Mouse (Mus musculus): ENCODE measurements at regions not wholly inside any gene's neighbourhood (a gene's known extent, or its start where the extent isn't known, plus 50 kb on each side); places are given as distances from the start of the nearest gene placed in this dataset.

DNA sequence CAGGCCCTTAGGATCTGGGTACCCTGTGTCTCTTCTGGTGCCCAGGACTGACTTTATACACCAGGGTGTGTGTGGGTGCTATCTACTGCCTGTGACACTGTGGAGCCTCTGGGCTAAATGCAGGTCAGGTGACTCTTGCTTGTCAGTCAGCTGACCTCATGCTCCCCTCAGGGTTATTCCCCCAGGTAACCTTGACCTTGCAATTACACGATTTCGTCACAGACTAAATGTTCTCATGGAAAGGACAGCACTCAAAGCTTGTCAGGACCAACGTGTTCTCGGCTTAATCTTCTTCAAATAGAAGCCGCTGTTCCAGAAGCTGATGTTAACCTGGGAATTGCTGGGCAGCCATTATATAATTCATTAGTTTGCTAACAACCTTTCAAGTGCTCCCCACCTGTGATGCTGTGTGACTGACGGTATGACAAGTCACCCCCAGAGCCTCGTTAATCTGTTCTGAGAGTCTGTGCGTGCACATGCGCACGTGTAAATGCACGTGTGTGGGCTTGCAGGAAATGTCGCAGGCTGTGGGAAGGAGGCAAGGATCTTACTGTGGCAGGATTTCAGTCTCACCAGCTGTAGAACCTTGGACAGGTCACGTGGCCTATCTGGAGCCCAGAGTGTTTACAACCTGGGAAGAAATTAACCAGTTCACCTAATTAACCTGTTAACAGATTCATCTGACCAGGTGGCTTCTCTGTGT, 188.2 kb downstream of the Uaca start:
- Histone ChIP-seq H3K79me2 (ENCODE audit: inconsistent target) (no peaks in the 10 kb centered on the region), H3K27ac (no peak overlapping the region), H3K4me3 (ENCODE audit: inconsistent target) (no peak overlapping the region), H3K36me3 (ENCODE audit: inconsistent target) (no peaks in the 10 kb centered on the region)
- 88% methylated on average over 13 of the region's 13 CpGs for WGBS (ENCODE audit: missing documents)

DNA sequence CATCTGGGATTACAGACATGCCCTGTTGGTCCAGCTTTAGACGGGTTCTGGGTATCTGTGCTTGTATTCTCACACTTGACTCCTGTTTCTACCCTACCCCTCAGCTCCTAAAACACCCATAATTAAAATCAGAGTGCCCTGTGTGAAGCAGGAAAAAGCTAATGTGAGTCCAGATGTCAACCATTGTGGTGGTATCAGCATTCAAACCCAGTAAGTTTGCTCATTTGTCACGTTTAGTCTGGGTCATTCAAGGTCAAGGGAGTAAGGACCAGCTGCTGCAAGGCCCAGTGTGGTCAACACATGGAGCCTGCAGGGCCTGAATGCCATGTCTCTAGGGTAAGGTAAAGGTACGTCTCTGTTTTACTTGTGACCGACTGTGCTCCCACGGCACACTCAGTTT, 188.9 kb downstream of the Uaca start:
- H3K27ac ChIP-seq, result no peak overlapping the region
- no peak overlapping the region for H3K4me3 ChIP-seq (ENCODE audit: inconsistent target)
- no peaks in the 10 kb centered on the region for H3K36me3 ChIP-seq (ENCODE audit: inconsistent target)
- no peaks in the 10 kb centered on the region for H3K79me2 ChIP-seq (ENCODE audit: inconsistent target)
- 93% methylated on average over 5 of the region's 5 CpGs for WGBS (ENCODE audit: missing documents)

DNA sequence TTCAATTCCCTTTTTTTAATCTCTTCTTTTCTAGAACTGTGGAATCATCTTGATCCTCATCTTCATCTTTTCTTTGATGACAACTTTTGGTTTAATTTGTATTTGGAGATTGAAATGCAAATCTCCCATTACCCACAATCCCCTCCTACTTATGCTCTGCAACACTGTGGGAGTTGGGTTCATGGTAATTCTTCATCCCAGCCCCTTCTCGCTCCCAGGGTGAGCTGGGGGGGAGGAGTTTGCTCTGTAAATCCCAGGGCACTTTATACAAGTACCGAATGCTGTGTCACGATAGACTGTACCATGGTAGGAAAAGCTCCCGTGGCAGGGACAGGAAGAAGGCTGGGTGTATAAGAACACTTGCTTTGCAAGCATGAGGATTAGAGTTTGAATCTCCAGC, 193.8 kb downstream of the Uaca start:
- Histone ChIP-seq H3K36me3 (ENCODE audit: inconsistent target) (no peaks in the 10 kb centered on the region), H3K79me2 (ENCODE audit: inconsistent target) (no peaks in the 10 kb centered on the region), H3K4me3 (ENCODE audit: inconsistent target) (no peak overlapping the region), H3K27ac (no peak overlapping the region)
- 78% methylated on average over 4 of the region's 4 CpGs for WGBS (ENCODE audit: missing documents)

DNA sequence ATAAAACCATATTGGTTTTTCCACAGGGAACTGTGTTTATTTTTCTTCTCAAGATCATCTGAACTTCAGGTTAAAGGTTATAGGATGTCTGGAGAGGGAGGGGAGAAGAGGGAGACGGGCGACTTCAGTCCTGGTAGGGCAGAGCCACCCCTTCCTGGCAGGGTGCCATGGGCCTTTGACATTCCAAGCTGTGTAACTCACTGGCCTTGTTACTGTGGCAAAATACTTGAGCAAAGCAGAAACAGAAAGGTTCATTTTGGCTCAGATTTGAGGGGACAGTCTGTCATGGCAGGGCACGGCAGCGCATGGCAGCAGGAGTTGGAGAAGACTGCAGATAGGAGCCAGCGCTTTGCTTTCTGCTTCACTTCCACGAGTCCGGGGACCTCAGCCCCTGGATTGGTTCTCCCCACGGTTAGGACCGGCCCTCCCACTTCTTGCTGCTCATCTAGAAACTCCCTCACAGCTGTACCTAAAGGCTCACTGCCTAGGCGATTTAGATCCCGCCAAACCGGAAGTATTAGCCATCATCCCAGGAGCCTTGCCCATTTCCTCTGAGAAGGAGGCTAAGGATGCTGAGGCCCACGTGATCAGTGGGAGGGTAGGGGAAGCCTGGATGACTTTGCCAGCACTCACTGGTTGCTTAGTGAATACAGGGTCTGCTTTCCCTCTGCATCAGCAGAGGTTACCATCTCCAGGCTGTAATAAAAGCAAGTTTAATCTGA, 195.5 kb downstream of the Uaca start:
- WGBS (ENCODE audit: missing documents), result 90% methylated on average over 13 of the region's 13 CpGs
- Histone ChIP-seq H3K79me2 (ENCODE audit: inconsistent target) (no peaks in the 10 kb centered on the region), H3K36me3 (ENCODE audit: inconsistent target) (no peaks in the 10 kb centered on the region), H3K4me3 (ENCODE audit: inconsistent target) (no peak overlapping the region), H3K27ac (no peak overlapping the region)

DNA sequence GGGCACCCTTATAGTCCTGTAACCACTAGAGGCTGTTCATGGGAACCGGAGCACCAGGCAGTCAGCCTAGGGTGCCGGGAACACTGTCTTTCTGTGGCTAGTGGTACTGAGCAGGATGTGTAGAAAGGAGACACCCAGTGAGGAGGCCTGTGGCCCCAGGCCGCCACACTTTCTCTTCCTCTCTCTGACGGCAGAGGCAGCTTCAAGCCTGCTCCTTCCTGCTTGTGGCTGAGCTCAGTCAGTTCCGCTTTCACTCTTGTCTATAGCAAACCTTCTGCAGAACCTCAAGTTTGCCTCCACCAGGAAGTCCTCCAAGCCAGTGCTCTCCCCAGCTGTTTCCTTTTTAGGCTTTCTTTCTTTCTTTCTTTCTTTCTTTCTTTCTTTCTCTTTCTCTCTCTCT, 197.2 kb downstream of the Uaca start:
- H3K27ac ChIP-seq, result peak overlapping the region; percentile 87
- H3K4me3 ChIP-seq (ENCODE audit: inconsistent target), result no peak overlapping the region
- no peaks in the 10 kb centered on the region for H3K36me3 ChIP-seq (ENCODE audit: inconsistent target)
- no peaks in the 10 kb centered on the region for H3K79me2 ChIP-seq (ENCODE audit: inconsistent target)
- WGBS (ENCODE audit: missing documents), result 3% methylated on average over 5 of the region's 5 CpGs

DNA sequence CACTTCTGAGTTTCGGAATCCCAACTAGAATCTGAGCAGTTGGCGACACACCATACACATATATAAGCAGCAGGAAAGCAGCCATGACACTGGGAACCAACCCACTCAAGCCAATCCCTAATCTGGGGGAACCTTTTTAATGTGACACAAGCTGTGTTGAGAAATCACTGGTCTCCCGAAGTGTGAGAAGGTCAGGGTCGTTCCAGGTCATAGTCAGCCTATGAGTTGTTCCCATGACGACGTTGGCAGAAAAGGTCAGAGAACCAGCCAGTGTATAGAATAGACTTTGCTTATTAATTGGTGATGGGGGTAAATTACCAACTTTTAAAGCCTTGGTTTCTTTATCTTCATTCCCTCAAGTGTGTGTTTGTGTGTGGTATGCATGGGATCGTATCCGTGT, 199.3 kb downstream of the Uaca start:
- no peak overlapping the region for H3K4me3 ChIP-seq (ENCODE audit: inconsistent target)
- H3K36me3 ChIP-seq (ENCODE audit: inconsistent target), result no peaks in the 10 kb centered on the region
- no peak overlapping the region for H3K27ac ChIP-seq
- 77% methylated on average over 8 of the region's 8 CpGs for WGBS (ENCODE audit: missing documents)
- no peaks in the 10 kb centered on the region for H3K79me2 ChIP-seq (ENCODE audit: inconsistent target)

DNA sequence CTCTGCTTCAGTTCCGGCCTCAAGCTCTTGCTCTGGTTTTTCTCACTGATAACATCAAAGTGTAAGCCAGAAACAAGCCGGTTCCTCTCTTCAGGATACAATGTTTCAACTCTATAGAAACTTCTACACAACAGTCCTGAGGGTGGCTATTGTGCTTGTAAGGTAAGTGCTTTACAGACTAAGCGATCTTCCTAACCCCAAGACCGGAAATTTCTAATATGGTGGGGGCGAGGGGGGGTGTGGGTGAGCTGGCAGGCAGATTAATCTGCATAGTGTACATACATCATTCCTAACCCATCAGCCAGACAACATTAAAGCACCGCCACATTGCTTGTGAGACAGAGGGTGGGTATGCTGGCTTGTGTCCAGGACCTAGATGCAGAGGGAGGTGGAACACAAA, 200.8 kb downstream of the Uaca start:
- H3K27ac ChIP-seq, result no peak overlapping the region
- H3K4me3 ChIP-seq (ENCODE audit: inconsistent target), result no peak overlapping the region
- H3K36me3 ChIP-seq (ENCODE audit: inconsistent target), result no peaks in the 10 kb centered on the region
- no peaks in the 10 kb centered on the region for H3K79me2 ChIP-seq (ENCODE audit: inconsistent target)
- WGBS (ENCODE audit: missing documents), result 52% methylated on average over 6 of the region's 6 CpGs

DNA sequence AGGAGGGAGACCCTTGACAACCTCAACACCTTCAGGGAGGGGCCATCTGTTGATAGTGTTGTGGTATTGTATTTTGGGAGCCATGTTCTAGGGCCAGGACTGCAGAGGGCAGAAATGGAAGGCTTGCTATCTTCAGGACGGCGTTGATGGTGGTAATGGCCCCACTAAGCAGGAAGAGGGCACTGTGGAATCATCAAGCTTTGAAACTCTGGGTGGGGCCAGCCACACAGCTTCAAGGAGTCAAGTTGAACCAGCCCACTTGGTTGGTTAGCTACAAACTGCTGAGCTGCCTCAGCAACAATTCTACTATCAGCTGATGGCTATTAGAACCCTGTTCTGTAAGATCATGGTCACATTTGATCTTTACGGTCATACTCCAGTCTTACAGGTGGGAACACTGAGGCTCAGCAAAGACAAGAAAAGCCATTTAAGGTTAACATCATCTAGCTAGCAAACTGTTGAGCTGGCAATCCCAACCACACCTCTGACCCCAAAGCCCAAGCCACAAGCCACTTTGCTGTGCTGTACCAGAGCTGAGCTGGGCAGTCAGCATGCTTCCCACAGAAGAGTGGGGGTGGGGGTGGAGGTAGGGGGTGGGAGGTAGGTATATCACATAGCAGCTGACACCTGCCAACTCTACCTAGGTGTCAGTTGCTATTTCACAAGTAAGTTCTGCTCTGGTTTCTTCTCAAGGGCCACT, 203.9 kb downstream of the Uaca start:
- H3K27ac ChIP-seq, result peak overlapping the region; percentile 97
- no peaks in the 10 kb centered on the region for H3K79me2 ChIP-seq (ENCODE audit: inconsistent target)
- H3K4me3 ChIP-seq (ENCODE audit: inconsistent target), result no peak overlapping the region
- no peaks in the 10 kb centered on the region for H3K36me3 ChIP-seq (ENCODE audit: inconsistent target)
- 15% methylated on average over 3 of the region's 3 CpGs for WGBS (ENCODE audit: missing documents)

DNA sequence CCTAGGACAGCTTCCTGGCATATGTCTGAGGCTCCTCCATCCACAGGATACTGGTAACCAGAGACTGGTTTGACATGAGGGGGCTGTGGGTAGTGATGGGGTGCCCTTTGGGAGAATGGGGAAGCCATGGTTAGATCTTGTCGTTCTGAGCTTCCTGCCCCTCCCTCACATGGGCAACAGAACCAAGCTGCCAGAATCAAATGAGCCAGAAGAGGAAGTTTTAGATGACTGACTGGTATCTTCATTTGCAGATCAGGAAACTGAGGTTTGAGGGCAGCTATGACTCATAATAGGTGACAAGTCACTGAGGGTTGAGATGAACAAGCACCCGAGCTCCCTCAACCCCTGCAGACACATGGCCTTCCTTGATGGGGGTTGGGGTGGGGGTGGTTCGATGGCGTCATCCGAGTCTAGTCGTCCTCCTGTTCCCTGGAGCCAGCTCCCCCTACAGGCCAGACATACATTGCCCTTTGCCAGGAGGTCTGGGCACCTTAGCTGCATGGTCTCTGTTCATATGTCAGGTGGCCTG, 204.7 kb downstream of the Uaca start:
- no peaks in the 10 kb centered on the region for H3K36me3 ChIP-seq (ENCODE audit: inconsistent target)
- H3K4me3 ChIP-seq (ENCODE audit: inconsistent target), result no peak overlapping the region
- H3K27ac ChIP-seq, result peak overlapping the region; percentile 97
- no peaks in the 10 kb centered on the region for H3K79me2 ChIP-seq (ENCODE audit: inconsistent target)
- 1% methylated on average over 6 of the region's 6 CpGs for WGBS (ENCODE audit: missing documents)

DNA sequence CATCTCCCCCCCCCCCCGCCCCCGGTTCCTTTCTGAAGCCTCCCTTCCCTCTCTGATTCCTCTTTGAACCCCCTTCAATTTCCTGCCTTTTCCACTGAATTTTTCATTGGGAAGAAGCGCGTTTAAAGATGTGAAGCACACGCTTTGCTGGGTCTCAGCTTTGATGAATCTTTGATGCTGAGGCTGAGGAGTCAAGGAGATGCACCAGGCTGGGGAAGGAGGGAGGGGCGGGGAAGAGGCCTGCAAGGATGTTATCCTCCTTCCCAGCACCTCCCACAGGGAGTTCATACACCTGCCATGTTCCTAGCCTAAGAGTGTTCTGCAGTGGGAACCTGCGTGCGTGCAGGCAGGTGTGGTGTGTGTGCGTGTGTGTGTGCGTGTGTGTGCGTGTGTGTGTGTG, 205.9 kb downstream of the Uaca start:
- 80% methylated on average over 10 of the region's 11 CpGs for WGBS (ENCODE audit: missing documents)
- Histone ChIP-seq H3K27ac (no peak overlapping the region), H3K4me3 (ENCODE audit: inconsistent target) (no peak overlapping the region), H3K79me2 (ENCODE audit: inconsistent target) (no peaks in the 10 kb centered on the region), H3K36me3 (ENCODE audit: inconsistent target) (no peaks in the 10 kb centered on the region)

DNA sequence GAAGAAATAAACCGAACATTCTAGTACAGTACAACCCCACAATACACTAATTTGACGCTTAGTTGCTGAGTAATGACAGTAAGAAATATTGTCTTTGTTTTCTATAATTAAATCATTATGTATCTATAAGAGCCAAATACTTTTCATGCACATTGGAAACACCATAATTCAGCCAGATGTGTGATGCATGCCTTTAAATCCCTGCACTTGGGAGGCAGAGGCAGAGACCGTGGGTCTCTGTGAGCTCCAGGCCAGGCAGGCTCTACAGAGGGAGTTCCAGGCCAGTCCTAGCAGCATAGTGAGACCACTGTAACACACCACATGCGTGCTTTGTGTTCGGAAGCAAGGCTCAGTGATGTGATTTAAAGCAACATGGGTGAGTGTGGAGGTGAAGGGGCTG, 208.2 kb downstream of the Uaca start:
- WGBS (ENCODE audit: missing documents), result 98% methylated on average over 5 of the region's 5 CpGs
- Histone ChIP-seq H3K27ac (no peak overlapping the region), H3K79me2 (ENCODE audit: inconsistent target) (no peaks in the 10 kb centered on the region)

DNA sequence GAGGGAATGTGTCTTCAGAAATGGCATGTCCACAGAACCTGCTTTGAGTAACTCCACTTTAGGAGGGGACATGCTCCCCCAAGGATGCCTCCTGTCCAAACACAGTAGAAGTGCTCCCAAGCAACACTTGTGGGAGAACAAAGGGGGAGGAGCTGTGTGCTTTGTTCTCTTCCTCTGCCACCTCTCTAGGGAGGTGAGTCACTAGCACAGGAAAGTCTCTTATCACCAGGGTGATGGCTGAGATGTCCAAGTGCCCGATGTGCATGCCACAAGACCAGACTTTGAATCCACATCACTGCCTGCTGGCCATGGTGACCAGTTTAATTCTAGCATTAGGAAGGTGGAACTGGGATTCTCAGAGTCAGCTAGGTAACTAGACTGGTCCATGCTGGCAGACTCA, 214.1 kb downstream of the Uaca start:
- no peaks in the 10 kb centered on the region for H3K79me2 ChIP-seq (ENCODE audit: inconsistent target)
- 70% methylated on average over 1 of the region's 1 CpGs for WGBS (ENCODE audit: missing documents)
- no peak overlapping the region for H3K27ac ChIP-seq
- H3K4me3 ChIP-seq (ENCODE audit: inconsistent target), result no peak overlapping the region
- no peaks in the 10 kb centered on the region for H3K36me3 ChIP-seq (ENCODE audit: inconsistent target)

More for the DNA sequence above, 208.2 kb downstream of the Uaca start:
- Histone ChIP-seq H3K4me3 (ENCODE audit: inconsistent target) (no peak overlapping the region), H3K36me3 (ENCODE audit: inconsistent target) (no peaks in the 10 kb centered on the region)

DNA sequence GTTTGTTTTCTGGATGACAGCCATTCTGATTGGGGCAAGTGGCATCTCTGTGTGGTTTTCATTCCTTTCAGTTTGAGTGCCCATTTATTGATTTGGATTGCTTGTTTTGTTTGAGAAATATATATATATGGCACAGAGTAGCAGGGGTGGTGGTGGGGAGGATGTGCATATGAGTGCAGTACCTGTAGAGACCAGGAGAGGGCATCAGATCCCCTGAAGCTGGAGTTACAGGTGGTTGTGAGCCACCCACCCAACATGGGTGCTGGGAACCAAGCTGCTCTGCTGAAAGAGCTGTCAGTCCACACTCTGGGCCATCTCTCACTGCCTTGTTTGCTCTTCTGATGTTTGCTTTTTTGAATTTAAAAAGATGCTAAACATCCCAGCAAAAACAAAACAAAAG, 216.7 kb downstream of the Uaca start:
- Histone ChIP-seq H3K27ac (no peak overlapping the region), H3K4me3 (ENCODE audit: inconsistent target) (no peak overlapping the region), H3K79me2 (ENCODE audit: inconsistent target) (no peaks in the 10 kb centered on the region), H3K36me3 (ENCODE audit: inconsistent target) (no peaks in the 10 kb centered on the region)

DNA sequence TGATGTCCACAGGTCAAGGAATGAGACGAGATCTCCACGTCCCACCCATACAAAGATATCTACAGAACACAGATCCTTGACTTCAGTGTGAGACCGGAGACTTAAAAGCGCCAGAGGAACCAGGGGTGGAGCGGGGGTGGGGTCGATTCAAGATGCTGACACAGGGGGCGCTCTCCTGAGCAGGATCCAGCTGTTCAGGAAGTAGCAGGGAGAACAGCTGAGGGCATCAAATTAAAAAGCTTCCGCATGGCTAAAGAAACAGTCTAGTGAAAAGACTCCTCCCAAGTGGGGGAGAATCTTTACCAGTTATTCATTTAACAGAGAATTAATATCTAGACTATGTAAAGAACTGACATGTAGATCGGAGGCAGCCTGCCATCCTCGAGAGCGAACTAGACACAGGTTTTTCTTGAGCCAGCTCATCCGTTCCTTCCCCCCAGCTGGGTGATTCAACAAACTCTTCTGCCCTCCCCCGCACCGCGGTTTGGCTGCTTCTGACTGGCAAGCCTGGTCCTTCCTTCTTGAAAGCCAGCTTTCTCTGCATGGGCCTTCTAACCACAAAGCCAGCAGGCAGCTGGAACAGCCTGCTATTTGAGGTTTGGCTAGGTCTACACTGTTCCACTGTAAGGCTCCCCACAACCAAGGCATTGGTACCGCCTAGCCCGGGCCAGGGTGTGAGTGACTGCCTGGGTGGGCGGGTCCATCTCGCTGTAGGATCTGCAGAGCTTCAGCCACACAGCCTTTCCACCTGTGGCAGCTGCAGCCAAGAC, 218.6 kb downstream of the Uaca start:
- H3K27ac ChIP-seq, result peak overlapping the region; percentile 90
- whole genome bisulfite sequencing (ENCODE audit: missing documents), result 6% methylated on average over 19 of the region's 19 CpGs
- H3K79me2 ChIP-seq (ENCODE audit: inconsistent target), result no peaks in the 10 kb centered on the region
- no peak overlapping the region for H3K4me3 ChIP-seq (ENCODE audit: inconsistent target)
- H3K36me3 ChIP-seq (ENCODE audit: inconsistent target), result no peaks in the 10 kb centered on the region
